Mouse (Mus musculus): ENCODE results near the gene Vmn1r214. TPM values are rescaled to one million over a fixed set of nuclear protein-coding genes. Genes with fewer than 3 reads are reported as not detected.

Vmn1r214 gene
- not detected for total RNA-seq (2021)
- long read RNA-seq, experiment 1: 0 reads
- long read RNA-seq, experiment 2: 0 reads

DNA sequence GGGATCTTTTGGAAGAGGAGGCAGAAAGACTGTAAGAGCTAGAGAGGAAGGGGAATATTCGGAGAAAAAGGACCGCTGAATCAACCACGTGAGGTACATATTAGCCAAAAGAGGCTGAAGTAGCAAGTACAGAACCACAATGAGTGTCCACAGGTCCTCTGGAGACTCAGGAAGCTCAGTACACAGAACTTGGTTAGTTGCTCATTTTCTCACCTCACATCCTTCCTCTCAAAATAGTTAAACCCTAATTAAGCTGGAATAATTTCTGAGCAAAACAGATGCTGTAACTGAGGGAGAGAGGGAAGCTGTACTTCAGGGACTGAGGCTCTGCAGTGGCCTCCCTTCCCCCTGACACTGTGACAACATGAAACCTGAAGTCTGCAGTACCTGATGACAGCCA is at the start of gene Vmn1r214:
Gene Vmn1r214, plus strand, starts transcription at position 301 of the 400 bp plus-strand sequence.
- DNase-seq: no peak

DNA sequence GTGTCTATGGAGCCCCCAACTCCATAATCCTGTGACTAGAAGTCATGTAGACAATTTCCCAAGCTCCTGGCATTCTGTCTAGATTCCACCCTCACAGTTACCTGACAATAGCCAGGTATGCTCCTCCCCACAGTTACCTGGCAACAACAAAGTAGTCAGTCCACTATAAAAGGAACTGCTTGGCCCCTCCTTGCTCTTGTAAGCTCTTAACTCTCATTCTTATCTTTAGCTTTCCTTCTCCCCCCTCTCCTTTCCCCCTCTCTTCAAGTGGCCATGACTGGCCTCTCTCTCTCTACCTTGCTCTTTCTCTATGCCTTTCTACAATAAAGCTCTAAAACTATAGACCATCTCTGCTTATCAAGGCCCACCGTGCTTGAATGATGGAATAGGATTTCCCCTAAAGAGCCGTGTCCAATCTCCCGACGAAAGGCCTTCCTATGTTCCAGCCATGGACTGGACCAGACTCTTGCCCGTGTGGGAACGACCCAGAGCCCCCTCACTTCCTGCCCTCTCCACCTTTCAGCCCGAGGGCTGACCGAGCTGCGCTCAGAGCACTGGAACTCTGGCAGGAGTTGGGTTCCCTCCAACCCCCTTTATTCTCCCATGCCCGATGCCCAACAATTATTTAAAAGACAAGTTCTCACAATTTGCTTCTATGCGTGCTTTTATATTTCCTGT is 39.9 kb upstream of the Vmn1r214 start:
- DNase-seq: no peak

DNA sequence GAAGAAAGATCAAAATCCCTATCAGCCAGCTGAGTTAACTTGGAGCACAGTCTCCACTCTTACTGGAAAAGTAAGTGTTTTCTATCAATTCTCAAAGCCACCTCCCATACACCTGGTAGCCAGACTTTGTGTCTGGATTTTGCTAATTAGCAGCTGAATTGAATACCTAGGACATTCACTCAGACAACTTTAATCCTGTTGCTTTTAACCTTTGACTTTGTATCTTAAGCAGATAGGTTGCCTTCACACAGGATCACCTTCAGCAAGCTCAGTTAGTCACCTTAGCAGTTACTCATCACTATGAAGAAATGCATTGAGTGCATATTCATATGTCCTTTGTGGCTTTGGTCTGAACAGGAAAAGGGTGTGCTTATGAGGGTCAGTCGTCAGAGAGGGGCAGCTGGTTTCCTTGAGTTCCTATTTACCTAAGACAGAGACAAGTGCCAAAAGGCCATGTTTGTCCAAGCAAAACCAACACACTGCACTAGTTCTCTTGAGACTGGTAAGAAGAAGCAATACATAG is 38.0 kb upstream of the Vmn1r214 start:
- no peak for DNase-seq

DNA sequence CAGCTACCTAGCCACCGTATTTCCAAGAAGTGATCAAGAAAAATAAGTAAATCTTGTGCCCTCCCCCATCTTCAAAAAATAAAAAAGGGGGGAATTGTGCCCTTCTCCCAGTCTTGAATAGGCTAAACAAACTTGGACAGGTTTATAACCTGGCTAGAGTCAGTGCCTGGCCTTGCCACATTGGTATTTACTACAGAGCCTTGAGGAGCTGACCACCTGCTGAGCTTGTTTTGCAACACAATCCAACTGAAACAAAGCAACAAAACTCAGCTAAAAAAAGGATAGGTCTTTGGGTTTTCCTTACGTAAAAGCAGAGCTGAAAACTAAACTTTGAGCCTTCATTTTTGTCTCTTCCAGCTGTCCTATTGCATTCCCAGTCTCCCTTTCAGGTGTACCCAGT is 37.5 kb upstream of the Vmn1r214 start:
- no peak for DNase-seq

DNA sequence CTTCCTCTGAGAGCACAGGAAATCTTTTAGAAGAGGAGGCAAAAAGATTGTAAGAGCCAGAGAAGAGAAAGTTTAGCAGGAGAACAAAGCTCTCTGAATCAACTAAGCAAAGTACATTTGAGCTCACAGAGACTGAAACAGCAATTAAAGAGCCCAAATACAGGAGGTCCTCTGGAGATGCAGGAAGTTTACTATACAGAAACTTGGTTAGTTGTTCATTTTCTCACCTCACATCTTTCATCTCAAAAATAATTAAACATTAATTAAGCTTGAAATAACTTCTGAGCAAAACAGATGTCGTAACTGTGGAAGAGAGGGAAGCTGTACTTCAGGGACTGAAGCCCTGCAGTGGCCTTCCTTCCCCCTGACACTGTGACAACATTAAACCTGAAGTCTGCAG is 22.9 kb upstream of the Vmn1r214 start, which contains the start of gene Vmn1r213:
Gene Vmn1r213, plus strand, starts transcription at position 301 of the 400 bp plus-strand sequence.
- DNase-seq: no peak

DNA sequence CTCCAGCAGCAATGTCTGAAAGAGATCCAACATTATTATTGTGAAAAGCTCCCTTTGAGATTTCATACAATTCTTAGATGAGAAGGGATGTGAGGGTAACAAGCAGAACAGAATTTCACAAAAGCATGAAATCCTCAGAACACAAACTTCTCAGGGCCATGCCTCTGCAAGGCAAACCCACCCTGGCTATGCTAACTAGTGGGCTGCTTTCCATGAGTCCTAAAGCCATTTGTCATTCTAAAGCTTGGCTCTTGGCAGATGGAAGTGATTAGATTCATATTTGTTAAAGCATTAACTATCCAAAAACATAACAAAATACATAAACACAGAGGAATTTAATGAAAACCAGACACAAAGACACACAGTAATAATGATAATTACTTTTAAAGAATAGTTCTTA is 12.1 kb upstream of the Vmn1r214 start:
- DNase-seq: no peak

DNA sequence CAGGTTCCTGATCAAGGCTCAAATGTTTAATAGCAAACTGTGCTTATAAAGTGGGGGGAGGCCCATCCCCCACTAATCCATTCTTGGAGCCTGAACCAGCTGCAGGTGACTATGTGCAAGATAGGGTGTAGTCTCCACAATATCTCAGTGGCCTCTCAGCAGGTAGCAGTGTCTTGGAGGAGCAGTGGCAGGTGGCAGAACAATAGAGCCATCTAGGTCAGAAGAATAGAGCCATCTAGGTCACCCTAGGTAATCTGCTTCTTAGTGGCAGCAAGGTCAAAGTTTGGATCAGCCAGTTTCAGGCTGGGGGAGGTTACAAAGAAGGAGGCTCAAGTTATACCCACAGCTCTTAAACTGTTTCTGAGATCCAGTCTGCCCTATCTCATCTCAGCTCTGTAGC is 5.4 kb upstream of the Vmn1r214 start:
- DNase-seq: no peak

DNA sequence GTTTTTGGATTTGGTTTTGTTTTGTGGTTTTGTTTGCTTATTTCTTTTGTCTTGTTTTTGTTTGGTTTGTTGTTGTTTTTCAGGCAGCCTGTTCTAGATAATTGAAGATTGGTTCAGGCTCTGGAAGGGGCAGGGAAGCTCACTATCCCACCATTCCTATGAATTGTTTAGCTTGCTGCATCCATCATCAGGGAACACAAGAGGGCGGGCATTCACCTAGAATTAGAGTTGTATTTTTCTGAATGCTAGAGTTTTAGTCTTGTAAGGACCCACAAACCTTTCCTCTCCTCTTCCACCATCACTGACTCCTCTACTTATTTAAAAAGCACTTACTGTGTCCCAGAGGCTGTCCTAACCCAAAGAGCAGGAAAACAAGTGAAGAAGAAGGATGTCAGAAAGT is 27.6 kb downstream of the Vmn1r214 start:
- no peak for DNase-seq

DNA sequence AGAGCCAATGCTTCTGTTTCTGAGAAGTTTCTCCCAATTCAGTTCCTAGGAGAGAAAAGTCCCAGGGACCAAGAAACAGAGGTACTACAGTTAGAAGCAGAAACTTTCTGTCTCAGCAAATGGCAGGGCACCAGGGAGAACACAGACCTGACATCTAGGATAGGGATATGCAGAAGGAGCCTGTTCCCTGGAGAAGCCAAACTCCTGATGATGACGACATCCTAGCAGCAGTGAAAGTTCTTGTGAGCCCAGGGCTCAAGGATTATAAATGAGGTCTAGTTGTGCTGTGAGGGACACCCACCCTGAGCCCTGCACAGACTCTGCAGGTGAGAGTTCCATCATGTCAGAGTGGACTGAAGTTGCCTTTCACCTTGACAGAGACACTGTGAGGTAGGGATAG is 37.5 kb downstream of the Vmn1r214 start, which contains the start of gene Vmn1r215:
Gene Vmn1r215, plus strand, starts transcription at position 301 of the 400 bp plus-strand sequence.
- no peak for DNase-seq

DNA sequence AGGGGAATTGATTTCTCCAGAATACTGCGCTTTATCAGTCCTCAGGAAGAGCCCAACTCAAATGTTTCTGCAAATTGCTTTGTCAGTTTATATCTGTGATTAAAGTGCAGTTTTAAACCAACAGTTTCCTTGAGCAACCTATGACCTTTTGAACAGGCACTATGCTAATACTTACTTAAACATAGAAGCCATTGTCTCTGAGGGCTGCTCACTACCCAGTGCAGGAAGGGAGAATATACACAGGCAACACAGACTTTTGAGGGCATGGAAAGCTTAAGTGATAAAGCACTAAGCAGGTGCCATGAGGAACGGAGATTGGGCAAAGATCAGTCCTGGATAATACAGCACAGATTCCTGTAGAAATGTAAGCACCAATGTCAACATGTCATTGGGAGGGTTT is 39.1 kb downstream of the Vmn1r214 start:
- DNase-seq: no peak

Other genes starting within 250 kb of the Vmn1r214 start
- not detected for gene Vmn1r209, start 220.7 kb upstream of the Vmn1r214 start, total RNA-seq (2021)
- gene Vmn1r210, start 199.1 kb upstream of the Vmn1r214 start, total RNA-seq (2021): not detected
- gene Vmn1r211, start 172.9 kb upstream of the Vmn1r214 start, total RNA-seq (2021): not detected
- gene Vmn1r212, start 146.2 kb upstream of the Vmn1r214 start, total RNA-seq (2021): not detected
- not detected for gene Vmn1r213, start 22.8 kb upstream of the Vmn1r214 start, total RNA-seq (2021)
- not detected for gene Vmn1r215, start 37.6 kb downstream of the Vmn1r214 start, total RNA-seq (2021)
- not detected for gene Vmn1r217, start 87.8 kb downstream of the Vmn1r214 start, total RNA-seq (2021)
- gene Vmn1r218, start 102.7 kb downstream of the Vmn1r214 start, total RNA-seq (2021): not detected
- gene Vmn1r219, start 128.9 kb downstream of the Vmn1r214 start, total RNA-seq (2021): not detected
- gene Vmn1r220, start 157.6 kb downstream of the Vmn1r214 start, total RNA-seq (2021): not detected
- not detected for gene Vmn1r221, start 183.7 kb downstream of the Vmn1r214 start, total RNA-seq (2021)
- not detected for gene Vmn1r222, start 205.5 kb downstream of the Vmn1r214 start, total RNA-seq (2021)
- not detected for gene Vmn1r223, start 216.7 kb downstream of the Vmn1r214 start, total RNA-seq (2021)

Measured in gastrocnemius, postnatal 10 days (tissue).